Mouse (Mus musculus) thymus, postnatal 0 days (tissue): ENCODE results near the gene Cacna1g. TPM values are rescaled to one million over a fixed set of nuclear protein-coding genes. Genes with fewer than 3 reads are reported as not detected.

ENCODE experiments used
- DNase-seq: peaks from one replicate; pipeline ENCODE4 v3.0.0-alpha.2; 2015; ENCODE audit warnings: low spot score
- polyA plus RNA-seq: library from polyadenylated mRNA; unstranded; fragments of >200 nt; fragmentation: Nextera tagmentation; extraction: Ambion mirVana; gene quantifications from 2 replicates; pipeline ENCODE4 v1.2.1, GENCODE M21; 2015

Cacna1g gene
- polyA plus RNA-seq, 1 experiment from 2014 or later = 0.21 TPM

DNA sequence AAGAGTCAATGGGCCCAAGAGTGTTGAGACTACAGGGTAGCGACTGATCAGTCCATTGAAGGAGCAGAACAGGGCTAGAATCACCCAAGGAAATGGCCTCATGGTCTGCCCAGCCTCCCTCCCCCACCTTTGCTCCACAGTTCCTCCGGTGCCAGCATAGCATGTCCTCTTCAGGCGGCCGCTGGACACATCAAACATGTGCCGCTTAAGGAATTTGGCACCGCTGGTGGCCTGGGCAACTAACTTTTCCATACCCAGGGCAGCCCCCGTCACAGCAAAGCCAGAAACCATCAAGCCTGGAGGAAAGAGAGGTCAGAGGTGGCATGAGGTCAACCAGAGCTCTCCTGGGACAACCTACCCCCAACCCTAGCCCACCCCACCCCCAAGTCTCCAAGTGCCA is 8.0 kb upstream of the Cacna1g start:
- no peak for DNase-seq

DNA sequence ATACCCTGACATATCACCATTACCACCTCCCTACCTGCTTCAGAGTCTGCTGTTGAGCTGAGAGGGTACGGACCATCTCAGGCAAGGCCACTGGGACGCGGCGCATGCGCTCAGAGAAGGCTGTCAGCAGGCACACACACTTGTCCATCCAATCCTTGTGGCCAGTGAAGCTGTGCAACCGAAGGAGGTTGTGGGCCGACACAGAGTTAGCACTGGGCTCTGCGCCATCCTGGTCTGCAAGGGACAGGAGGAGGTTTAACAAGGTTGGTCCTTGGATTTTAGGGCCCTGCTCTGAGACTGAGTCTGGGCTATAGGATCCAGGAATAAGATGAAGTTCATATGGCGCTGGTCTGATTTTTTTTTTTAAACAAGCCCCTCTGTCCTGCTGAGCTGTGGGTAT is 6.4 kb upstream of the Cacna1g start:
- no peak for DNase-seq

DNA sequence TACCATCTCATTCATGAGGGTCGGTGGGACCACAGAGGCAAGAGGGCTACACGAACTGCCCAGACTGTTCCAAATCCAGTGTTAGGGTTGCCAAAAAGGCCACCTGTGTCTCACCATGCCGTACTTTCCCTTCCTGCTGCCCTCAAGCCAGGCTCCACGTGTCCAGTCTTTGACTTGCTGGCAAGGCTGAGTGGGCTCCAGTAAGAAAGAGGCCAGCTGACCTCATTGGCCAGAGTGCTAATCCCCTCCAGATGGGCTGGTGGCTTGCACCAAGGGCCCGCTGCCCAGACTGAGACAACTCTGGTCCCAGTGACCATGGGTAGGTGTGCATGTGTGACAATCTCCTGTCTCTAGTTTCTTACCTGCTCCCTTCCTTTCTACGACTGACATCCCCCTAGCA is 3.7 kb upstream of the Cacna1g start:
- DNase-seq = no peak

DNA sequence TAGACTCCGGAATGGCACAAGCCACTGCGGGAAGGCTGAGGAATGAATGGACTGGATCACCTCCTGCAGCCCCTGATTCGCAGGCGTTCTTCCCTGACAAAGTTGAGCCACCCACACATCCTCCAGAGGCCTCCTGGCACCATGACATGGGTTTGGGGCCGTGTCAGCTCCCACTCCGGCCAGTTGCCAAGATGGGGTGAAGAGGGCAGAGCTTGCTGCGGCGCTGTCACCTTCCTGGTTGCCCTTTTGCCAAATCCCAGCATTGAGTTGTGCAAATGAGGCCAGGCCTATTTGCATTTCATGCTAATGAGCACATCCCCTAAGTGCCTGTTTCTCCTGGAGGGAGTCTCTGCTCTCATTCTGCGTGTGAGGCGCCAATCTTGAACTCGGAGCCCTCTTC is 1.7 kb upstream of the Cacna1g start:
- no peak for DNase-seq

DNA sequence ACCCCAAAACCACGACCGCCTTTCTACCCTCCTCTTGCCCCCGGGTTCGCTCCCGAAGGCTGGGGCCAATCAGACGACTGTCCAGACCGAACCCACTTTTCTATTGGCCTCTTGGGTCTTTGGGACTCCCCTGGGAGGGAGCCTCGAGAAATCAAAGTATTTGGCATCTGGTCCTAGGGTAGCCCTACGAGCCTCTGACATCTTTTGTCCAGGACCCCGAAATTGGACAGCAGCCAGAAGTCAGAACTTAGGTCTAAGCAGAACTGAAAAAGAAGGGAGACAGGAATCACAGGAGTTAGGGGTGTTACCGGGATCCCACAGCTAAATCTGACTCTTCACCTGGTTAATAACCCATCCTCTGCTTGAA is 529 bp upstream of the Cacna1g start:
- DNase-seq = no peak

DNA sequence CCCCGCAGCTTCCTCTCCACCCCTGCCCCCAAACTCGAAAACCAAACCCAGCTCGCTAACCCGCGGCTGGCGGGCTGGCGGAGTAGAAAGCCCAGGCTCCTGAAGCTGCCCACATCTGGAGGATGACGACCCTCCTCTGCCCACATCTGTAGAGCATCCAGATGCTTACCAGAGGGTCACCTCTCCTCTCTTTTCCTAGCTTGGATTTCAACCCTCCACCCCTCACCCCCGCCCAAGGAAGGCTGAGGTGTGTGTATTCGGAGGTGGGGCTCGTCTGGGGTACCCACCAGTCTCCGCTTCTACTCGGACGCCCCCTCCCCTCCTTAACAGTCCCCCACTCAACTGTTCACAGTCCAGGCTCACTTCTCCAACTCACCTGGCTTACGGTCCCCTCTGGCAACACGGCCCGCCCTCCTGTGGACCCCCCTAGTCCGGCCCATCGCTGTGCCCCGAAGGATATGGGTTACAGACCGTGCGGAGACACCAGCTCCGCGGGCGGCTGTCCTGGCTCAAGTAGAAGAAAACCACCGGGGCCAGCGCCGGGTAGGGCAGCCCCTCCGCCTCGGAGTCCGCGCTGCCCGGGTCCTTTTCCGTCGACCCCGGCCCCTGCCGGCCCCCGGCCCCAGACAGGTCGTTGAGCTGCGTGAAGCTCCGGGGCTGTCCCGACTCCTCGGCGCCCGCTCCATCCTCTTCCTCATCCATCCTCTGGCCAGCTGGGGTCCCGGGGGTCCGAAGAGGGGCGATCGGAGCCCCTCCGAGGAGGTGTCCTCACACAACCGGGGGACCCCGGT is 887 bp downstream of the Cacna1g start:
- DNase-seq = no peak

DNA sequence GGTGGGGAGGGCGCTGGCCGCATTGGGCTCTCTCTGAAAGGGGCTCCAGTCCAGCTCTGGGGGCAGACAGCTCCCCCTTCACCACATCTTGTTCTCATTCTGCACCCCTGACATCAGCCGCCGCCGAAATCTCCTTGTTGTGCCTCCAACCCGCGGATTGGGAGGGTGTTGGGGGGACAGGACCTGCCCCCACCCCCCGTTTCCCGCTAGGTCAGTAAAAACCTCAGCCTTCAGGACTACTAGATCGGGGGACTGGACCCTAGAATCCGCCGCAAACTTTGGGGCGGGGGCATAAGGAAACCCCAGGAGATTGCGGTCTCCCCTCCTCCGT is 1.4 kb downstream of the Cacna1g start:
- no peak for DNase-seq

DNA sequence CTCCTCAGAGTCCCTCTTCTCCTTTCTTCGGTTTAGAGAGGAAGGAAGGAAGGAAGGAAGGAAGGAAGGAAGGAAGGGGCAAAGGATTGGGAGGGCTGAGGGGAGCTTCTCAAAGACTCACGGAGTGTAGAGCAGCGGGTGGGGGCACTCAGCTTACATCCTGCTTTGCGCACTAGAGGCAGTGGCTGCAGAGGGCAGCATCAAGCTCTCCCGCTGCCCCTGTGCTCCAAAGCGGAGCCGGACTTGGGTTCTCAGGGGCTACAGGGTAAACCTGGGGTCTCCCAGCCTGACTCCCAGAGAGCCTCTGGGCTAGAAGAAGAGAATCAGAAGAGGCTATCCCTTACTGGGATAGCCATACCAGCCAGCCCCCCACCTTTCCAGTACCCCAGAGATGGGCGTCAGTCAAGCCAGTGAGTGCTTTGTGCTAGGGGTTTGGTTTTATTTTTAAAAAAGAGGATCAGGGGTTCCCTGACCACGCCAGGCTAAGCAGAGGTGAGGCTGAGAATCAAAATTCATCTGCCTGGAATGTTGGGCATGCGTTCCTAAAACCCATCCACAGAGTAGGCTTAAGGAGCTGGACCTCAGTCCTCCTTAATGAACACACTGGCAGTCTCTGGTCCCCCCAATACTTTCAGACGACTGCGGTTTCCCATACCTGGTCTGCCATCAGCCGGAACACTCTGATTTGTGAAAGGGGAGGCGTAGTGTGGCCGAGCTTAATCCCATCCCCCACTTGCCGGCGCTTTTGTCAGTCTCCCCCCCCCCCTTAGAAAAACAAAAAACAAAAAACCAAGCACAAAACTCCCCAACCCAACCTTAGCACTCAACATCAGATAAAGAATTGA is 2.0 kb downstream of the Cacna1g start:
- no peak for DNase-seq

DNA sequence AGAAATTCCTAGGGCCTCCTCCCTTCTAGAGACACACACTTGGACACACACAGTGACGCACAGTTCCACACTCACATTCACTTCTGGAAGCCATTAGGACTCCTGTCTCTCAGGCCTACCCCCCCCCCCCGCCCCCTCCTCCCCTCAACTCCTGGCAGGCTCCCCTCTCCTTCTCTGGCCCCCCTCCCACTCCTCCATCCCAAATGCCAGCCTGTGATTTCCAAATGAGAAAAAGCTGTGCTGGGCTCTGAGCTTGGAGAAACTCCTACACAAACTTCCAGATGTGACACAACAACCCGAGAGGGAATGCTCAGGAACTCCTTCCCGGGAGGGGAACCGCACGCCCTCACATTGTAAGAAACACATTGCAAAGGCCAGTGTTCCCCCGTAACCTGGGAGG is 3.6 kb downstream of the Cacna1g start:
- DNase-seq = no peak

DNA sequence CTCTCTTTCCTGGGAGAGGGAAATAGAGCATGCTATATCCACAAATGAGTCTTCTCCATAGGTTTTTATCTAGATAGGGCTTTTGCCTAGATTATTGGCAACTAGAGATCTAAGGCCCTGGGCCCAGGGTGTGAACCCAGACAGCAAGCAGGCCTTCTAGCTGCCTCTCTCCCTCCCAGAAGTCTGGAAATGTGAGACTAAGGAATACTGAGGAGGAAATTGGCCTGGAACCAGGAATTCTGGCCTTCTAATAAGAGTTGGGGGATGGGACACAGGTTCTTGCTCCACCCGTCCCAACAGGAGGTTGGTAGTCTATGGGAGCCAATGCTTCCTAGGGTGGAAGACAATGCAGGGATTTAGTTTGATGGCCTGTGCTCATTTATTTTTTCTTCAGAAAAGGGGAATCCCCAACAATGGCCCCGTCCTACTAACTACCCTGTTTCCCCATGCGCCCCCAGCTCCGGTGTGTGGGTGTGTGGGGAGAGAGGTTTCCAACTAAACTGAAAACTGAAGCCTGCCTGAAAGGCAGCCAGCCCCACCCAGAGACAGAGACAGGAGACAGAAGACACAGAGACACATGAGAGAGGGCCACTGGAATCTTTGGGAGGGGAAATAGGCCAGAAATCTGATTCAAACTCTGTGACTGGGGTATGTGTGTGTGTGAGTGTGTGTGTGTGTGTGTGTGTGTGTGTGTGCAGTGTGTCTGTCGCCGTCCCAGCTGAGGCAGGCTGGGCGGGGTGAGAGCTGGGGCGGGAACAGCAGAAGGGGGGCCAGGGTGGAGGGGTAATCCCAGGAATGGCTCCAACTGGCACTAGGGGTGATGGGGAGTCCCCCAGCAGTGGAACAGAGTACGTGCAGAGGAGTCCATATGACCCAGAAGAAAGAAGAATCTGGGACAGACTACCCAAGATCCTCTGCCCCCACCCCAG is 4.6 kb downstream of the Cacna1g start:
- no peak for DNase-seq

DNA sequence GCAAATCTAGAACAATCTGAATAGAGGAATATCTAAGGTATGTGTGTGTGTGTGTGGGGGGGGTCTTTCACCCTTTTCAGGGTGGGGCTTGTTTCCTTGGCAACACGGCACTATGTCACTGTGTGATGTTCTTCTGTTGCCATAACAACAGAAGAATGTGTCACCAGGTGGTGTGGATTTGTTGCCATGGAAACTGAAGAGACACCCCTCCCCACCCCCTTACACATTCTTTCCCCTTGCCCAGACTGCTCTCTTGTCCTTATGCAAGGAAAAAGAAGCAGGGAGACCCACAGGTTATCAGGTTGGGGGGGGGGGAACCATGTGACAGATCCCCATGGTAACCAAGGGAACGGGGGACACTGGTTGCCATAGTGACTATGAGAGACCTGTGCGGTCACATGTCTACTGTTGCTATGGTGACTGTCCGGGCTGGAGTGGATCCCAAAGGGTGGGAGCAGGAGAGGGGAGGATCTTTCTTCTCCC is 5.4 kb downstream of the Cacna1g start:
- DNase-seq = no peak

DNA sequence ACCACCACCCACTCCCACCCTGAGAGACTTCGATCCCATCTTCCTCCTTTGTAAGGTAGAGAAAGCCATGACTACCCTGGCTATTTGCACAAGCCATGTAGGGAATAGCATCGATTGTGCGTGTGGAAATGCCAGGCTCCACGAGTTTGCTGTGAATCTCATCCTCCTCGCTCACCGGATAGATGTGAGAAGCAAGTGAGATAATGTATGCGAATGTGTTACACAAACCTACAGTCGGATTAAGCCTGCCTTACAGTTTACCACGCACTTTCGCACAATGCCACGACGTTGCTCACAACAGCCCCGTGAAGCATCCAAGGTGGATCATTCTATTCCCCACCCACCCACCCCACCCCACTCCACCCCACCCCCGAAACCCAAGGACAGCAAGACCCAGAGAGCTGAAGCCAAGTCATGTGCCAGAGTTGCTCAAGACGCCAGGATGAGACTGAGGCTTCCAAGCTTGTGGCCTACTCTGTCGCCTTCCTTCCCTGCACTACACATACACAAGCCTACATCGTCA is 7.6 kb downstream of the Cacna1g start:
- DNase-seq = no peak

DNA sequence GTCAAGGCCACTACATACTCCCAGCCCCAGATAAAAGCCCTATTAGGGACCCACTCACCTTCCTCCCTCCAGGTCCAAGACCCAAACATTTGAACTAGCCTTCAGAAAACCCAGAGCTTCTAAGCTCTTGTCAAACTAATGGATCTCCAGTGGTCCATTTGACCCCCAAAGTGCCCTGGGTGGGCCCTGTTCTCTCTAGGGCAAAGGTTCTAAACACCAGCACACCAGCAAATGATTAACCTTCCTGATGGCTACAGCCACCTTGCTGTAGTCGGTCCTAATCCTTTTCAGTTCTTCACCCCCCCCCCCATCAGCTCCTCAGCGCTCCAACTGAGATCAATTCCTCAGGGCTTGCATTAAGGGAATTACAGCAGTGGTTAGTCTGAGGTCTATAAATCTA is 9.8 kb downstream of the Cacna1g start:
- no peak for DNase-seq

DNA sequence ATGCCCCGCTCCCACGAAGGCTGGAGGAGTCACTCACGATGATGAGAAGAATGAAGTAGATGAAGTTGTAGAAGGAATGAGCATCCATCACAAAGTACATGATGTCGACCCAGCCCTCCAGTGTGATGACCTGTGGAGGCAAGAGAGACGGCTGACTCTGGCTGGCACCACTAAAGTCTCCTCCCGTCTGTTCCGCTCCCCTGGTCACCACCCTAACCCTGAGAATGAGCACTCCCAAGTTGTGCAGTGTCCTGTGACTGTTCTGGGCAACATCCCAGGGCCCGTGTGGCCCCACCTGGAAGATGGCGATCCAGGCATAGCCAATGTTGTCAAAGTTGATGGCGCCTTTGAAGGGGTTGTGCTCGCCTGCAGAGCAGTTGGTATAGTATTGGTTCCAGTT is 12.1 kb downstream of the Cacna1g start:
- no peak for DNase-seq

DNA sequence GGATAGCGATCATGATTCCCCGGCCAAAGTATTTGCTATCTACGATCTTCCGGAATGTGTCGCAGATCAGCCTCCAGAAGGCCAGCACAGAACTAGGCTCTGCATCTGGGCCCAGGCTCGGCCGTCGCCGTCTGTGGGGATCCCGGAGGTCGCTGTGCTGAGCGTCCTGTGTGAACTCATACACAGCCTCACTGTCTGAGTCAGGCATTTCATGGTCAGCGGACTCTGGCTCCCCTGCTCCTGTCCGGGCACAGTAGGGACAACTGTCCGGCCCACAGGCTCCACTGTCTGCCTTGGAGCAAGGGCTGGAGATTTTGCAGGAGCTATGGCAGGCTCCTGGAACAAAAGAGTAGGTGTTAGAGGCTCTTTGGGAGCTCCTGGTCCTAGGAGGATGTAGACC is 17.0 kb downstream of the Cacna1g start:
- no peak for DNase-seq

DNA sequence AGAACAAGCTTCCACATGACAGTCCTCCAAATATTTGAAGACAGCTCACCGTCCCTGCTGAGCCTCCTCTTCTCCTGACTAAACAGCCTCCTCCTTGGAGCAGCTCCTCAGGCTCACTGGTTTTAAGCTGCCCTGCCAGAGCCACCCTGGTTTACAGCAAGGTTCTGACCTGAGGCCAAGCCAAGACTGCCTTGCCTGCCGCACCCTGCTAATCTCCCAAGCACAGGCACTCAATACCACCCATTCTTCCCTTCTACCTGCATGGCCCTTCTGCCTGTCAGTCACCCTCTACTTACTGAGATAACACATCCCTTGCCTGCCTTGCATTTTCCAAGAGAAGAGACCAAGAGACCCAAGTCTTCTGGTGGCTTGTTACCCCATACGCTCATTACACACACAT is 17.7 kb downstream of the Cacna1g start:
- no peak for DNase-seq

DNA sequence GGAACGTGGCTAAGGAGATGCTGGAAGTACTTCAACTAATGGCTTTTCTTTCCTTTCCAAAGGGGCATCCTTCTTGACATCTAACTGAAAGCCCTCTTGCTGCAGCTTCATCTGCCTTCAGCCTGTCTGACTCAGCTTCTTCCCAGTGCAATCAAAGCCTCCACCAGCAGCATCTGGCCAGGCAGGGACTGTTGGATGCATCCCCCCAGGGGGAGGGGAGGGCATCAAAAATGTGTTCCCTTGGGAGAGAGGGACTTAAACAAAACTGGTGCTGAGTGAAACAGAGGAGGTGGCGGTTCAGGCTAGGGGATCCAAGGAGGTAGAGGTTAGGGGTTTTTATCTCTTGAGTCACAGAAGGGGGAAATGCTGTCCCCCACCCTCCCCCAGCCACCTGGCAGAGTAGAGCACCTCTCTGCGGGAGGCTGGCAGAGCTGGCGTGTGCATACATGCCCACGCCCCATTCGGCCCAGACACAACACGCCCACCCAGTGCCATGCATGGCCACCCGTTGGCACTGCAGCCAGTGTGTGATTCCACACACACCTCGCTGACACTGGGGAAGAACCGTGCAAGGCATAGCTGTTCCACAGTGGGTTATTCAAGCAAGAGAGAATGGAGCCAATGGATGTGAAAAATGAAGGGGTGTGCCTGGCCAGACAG is 18.7 kb downstream of the Cacna1g start:
- DNase-seq = no peak

DNA sequence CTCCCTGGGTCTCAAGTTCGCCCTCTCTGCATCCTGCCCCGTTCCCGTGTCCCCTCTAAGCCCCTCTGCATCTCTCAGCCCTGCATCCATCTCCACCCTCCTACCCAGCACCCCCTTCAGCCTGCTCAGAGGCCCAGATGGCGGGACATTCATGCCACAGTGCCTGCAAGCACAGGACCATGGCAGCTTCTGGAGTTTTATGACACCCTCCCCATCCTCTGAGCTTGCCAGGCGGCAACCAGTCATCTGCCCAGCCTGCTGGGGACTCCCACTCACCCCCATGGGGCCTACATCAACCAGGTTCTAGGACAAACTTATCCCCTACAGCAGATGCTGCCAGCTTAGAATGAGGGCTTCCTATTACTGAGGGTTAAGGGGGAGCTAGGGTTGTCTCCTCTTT is 19.2 kb downstream of the Cacna1g start:
- DNase-seq = no peak

DNA sequence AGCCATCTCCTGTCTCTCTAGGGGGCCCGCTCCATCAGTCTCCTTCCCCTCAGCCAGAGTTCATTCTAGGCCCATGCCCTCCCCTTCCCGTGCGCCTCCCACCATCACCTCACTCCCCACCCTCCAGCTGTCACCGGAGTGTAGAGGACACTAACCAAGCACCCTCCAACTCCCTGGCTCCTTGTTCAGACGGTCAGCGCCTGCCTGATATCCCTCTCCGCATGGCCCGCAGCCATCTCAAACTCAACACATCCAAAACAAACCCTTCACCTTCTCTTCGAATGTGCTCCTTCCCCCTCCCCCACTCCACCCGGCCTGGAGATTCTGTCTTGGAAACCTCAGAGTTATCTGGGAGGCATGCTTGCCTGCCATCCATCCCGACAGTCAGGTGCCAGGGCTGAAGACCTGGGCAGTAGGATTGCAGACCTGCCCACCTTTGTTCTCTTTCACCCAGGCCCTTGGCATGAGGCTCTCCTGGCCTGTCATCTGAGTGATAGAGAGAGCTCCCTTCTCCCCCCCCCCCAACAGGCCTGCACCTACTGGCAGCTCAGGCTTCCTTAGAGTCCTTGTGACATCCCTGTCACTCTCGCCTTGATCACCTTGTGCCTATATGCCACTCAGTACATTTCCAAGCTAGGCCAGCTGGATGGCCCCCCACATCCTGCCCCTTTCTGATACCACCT is 22.8 kb downstream of the Cacna1g start:
- DNase-seq = no peak

DNA sequence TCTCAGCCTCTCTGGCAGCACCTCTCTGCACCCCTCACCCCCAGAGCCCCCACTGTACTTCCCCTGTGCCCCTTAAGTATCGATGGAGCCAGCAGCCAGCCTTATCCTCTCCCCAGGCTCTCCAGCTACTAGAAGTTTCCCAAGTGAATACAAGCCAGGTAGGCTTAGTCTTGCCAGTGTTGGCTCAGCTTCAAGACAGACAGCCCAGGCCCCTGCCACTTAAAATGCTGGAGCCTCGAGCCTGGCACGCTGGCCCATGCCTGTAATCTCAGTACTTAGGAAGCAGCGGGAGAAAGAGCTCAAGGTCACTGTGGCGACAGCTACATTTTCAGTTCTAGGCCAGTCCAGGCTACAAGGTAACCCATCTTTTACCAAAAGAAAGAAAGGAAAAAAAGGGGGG is 24.1 kb downstream of the Cacna1g start:
- no peak for DNase-seq
